Comparison of ENCODE assay signal across 17 mouse cellular contexts in the genomic region with DNA sequence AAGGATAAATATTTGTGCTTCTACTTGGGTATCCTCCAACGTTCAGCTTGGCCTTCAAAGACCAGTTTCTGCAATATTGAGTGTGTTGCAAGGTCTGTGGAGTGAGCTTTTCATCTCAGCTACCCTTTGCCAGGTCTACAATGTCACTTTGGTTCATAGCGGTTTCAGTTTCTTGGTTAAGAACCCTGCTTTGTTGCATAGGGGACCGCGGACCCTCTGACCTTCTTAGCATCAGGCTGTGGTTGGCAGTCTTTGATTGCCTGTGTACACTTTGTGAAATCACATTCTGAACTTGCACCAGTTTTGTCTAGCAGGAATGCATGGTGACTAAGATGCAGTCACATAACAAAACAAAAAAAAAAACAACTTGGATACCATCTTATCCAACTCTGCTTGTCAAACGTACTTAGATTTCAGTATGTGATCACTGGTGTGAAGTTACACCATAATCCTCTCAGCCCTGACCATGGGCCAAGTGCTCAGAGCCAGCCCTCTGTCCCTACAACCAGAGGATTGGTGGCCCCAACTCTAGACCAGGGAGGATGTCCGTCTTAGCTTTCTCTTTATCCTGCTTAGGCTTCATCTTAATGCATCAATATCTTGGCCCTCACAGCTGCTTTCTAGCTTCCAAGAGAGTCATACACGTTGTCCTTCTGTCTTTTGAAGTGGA. TPM values are rescaled to one million over a fixed set of nuclear protein-coding genes. Genes with fewer than 3 reads are reported as not detected.
DNase-seq lines count a peak whose midpoint lies in the region; ATAC-seq and TF ChIP-seq lines count a peak whose summit lies in the region.
"Had no signal": no experiment of that assay in that cellular context is flagged by ENCODE, and none has a peak within 500 bp of the region (broad histone marks: within the 10 kb centered on the region; RNA-seq: fewer than 3 reads in every experiment).

No protein-coding gene starts in this region.

- no peak for TF ChIP-seq CTCF in gastrocnemius, adult 2 months (IDR thresholded peaks at IDR 0.05)

- H3K27me3 ChIP-seq in intestine, embryonic 14.5 days (replicated peaks; ENCODE audit: control insufficient read depth, insufficient read depth, low read length) = no peaks in the 10 kb centered on the region
- no peaks in the 10 kb centered on the region for H3K27me3 ChIP-seq in intestine, embryonic 16.5 days (replicated peaks; ENCODE audit: control insufficient read depth, insufficient read depth, low read length)
- no peaks in the 10 kb centered on the region for H3K27me3 ChIP-seq in embryonic facial prominence, embryonic 13.5 days
- H3K27me3 ChIP-seq in midbrain, embryonic 13.5 days = no peaks in the 10 kb centered on the region
- H3K27me3 ChIP-seq: forebrain, embryonic 12.5 days; liver, embryonic 15.5 days; neural tube, embryonic 13.5 days had no signal

- no peak overlapping the region for H3K9ac ChIP-seq in intestine, embryonic 14.5 days (ENCODE audit: low read length)
- no peak overlapping the region for H3K9ac ChIP-seq in intestine, embryonic 16.5 days (ENCODE audit: low read depth, low read length)
- no peak overlapping the region for H3K9ac ChIP-seq in embryonic facial prominence, embryonic 13.5 days
- H3K9ac ChIP-seq in midbrain, embryonic 13.5 days (replicated peaks) = no peak overlapping the region
- H3K9ac ChIP-seq: forebrain, embryonic 12.5 days; liver, embryonic 15.5 days; neural tube, embryonic 13.5 days had no signal

- H3K27ac ChIP-seq in gastrocnemius, adult 2 months = no peak overlapping the region
- 0 out of 2 replicates have a peak overlapping the region, but pooled peaks have one; percentile 8 for H3K27ac ChIP-seq in intestine, embryonic 14.5 days (ENCODE audit: low read depth)
- no peak overlapping the region for H3K27ac ChIP-seq in intestine, embryonic 16.5 days (ENCODE audit: low read length)
- H3K27ac ChIP-seq in embryonic facial prominence, embryonic 13.5 days = peak overlapping the region; percentile 53
- H3K27ac ChIP-seq in midbrain, embryonic 13.5 days = no peak overlapping the region
- H3K27ac ChIP-seq: forebrain, embryonic 12.5 days; liver, embryonic 15.5 days; midbrain, embryonic 10.5 days; neural tube, embryonic 13.5 days had no signal

- H3K4me1 ChIP-seq in intestine, embryonic 14.5 days (replicated peaks; ENCODE audit: control insufficient read depth, insufficient read depth, low read length) = peaks cover 18% of the 10 kb centered on the region
- H3K4me1 ChIP-seq in intestine, embryonic 16.5 days (ENCODE audit: control insufficient read depth, insufficient read depth, low read length) = peaks cover 2% of the 10 kb centered on the region; the same call in 1 of the 2 replicates
- peaks cover 35% of the 10 kb centered on the region for H3K4me1 ChIP-seq in embryonic facial prominence, embryonic 13.5 days
- H3K4me1 ChIP-seq in midbrain, embryonic 13.5 days (replicated peaks) = 0 out of 2 replicates have a peak, but pooled peaks cover 3% of the 10 kb centered on the region
- H3K4me1 ChIP-seq: forebrain, embryonic 12.5 days; liver, embryonic 15.5 days; midbrain, embryonic 10.5 days; neural tube, embryonic 13.5 days had no signal

- no peak overlapping the region for H3K4me3 ChIP-seq in gastrocnemius, adult 2 months
- H3K4me3 ChIP-seq in intestine, embryonic 14.5 days (ENCODE audit: low read depth, low read length) = no peak overlapping the region
- no peak overlapping the region for H3K4me3 ChIP-seq in intestine, embryonic 16.5 days (ENCODE audit: low read length)
- no peak overlapping the region for H3K4me3 ChIP-seq in embryonic facial prominence, embryonic 13.5 days
- H3K4me3 ChIP-seq in midbrain, embryonic 13.5 days (replicated peaks) = no peak overlapping the region
- H3K4me3 ChIP-seq: forebrain, embryonic 12.5 days; liver, embryonic 15.5 days; midbrain, embryonic 10.5 days; neural tube, embryonic 13.5 days had no signal

- WGBS in intestine, embryonic 14.5 days = 77% methylated on average over 7 of the region's 7 CpGs
- WGBS in intestine, embryonic 16.5 days = 73% methylated on average over 7 of the region's 7 CpGs
- WGBS in embryonic facial prominence, embryonic 13.5 days = 77% methylated on average over 7 of the region's 7 CpGs
- WGBS in midbrain, embryonic 13.5 days = 83% methylated on average over 7 of the region's 7 CpGs

- intact Hi-C loops in gastrocnemius, adult 2 months (cut with DNase I) = loop anchor here (5.0 kb wide), 1 partner anchor 35 kb away; a partner anchor contains a TSS
- intact Hi-C loops in gastrocnemius, postnatal 14 days (cut with DNase I; ENCODE audit: low total_unique reads) = no loop called here

- DNase-seq in gastrocnemius, adult 2 months = peak; percentile 48
- DNase-seq in gastrocnemius, postnatal 14 days = no peak
- DNase-seq in intestine, embryonic 14.5 days (ENCODE audit: low spot score) = no peak
- peak; percentile 31 for DNase-seq in Muller cell, postnatal 12 days (ENCODE audit: inconsistent ontology term)
- DNase-seq: cerebellum, adult 8-10 months; gastrocnemius, postnatal 25 days; kidney, adult 18-20 months; lung, postnatal 36 days; right cerebral cortex, postnatal 14 days had no signal

- no peak overlapping the region for H3K4me2 ChIP-seq in intestine, embryonic 14.5 days (ENCODE audit: low read length)
- H3K4me2 ChIP-seq in intestine, embryonic 16.5 days (ENCODE audit: low read depth, low read length) = no peak overlapping the region
- H3K4me2 ChIP-seq in embryonic facial prominence, embryonic 13.5 days = no peak overlapping the region
- no peak overlapping the region for H3K4me2 ChIP-seq in midbrain, embryonic 13.5 days (replicated peaks)
- H3K4me2 ChIP-seq: forebrain, embryonic 12.5 days; liver, embryonic 15.5 days; neural tube, embryonic 13.5 days had no signal

- no peak for ATAC-seq in intestine, embryonic 14.5 days (replicated peaks; ENCODE audit: low FRiP score, low TSS enrichment, low read depth)
- ATAC-seq in intestine, embryonic 16.5 days = no peak
- no peak for ATAC-seq in embryonic facial prominence, embryonic 13.5 days (ENCODE audit: insufficient number of reproducible peaks, insufficient read depth, low FRiP score, low TSS enrichment, low read depth)
- no peak for ATAC-seq in midbrain, embryonic 13.5 days
- ATAC-seq: hindbrain, embryonic 16.5 days had no signal

- H3K36me3 ChIP-seq in intestine, embryonic 14.5 days (ENCODE audit: control insufficient read depth, insufficient read depth, low read length) = peaks cover 29% of the 10 kb centered on the region
- H3K36me3 ChIP-seq in intestine, embryonic 16.5 days (ENCODE audit: control insufficient read depth, insufficient read depth, low read length) = peaks cover 3% of the 10 kb centered on the region; the same call in 1 of the 2 replicates
- H3K36me3 ChIP-seq in embryonic facial prominence, embryonic 13.5 days = peaks cover 23% of the 10 kb centered on the region
- peaks cover 27% of the 10 kb centered on the region for H3K36me3 ChIP-seq in midbrain, embryonic 13.5 days
- H3K36me3 ChIP-seq: liver, embryonic 15.5 days had no signal

- no peaks in the 10 kb centered on the region for H3K9me3 ChIP-seq in intestine, embryonic 14.5 days (ENCODE audit: control insufficient read depth, low read length)
- no peaks in the 10 kb centered on the region for H3K9me3 ChIP-seq in intestine, embryonic 16.5 days (ENCODE audit: control insufficient read depth, low read length)
- H3K9me3 ChIP-seq in embryonic facial prominence, embryonic 13.5 days = no peaks in the 10 kb centered on the region
- no peaks in the 10 kb centered on the region for H3K9me3 ChIP-seq in midbrain, embryonic 13.5 days
- H3K9me3 ChIP-seq: forebrain, embryonic 12.5 days; liver, embryonic 15.5 days; midbrain, embryonic 10.5 days; neural tube, embryonic 13.5 days had no signal

RNA-seq across cellular contexts. Expression of a gene that starts 34.5 kb away (rescaled TPM):
- total RNA-seq in gastrocnemius, adult 2 months (2021) = 1 to 10 TPM; 6.1 to 8.1 TPM
- 10 to 100 TPM; 63.6 to 66.6 TPM for total RNA-seq in gastrocnemius, postnatal 14 days (2021)
- polyA plus RNA-seq in intestine, embryonic 14.5 days (2014; fragmentation: Nextera tagmentation; extraction: Ambion mirVana) = 116 and 132 TPM in 2 replicates
- 48.2 and 53.5 TPM in 2 replicates for polyA plus RNA-seq in intestine, embryonic 16.5 days (2015; fragmentation: Nextera tagmentation; extraction: Ambion mirVana)
- polyA plus RNA-seq in embryonic facial prominence, embryonic 13.5 days (2015; fragmentation: Nextera tagmentation; extraction: Ambion mirVana) = 90.1 and 112 TPM in 2 replicates
- polyA plus RNA-seq in midbrain, embryonic 13.5 days (2015; fragmentation: Nextera tagmentation; extraction: Ambion mirVana) = 43.2 and 48.0 TPM in 2 replicates

Comparison
In these comparisons a context has a peak if more than half of its experiments do, and no peak if none do; other contexts are left out.
1. DNase-seq: peak in gastrocnemius, adult 2 months (single experiment) and Muller cell, postnatal 12 days (single experiment); none in gastrocnemius, postnatal 14 days (single experiment) and intestine, embryonic 14.5 days (single experiment).
2. H3K27ac ChIP-seq: peak in intestine, embryonic 14.5 days (single experiment) and embryonic facial prominence, embryonic 13.5 days (single experiment); none in gastrocnemius, adult 2 months (single experiment), intestine, embryonic 16.5 days (single experiment) and midbrain, embryonic 13.5 days (single experiment).